ENCODE assay signal across 10 mouse cellular contexts in the genomic region with DNA sequence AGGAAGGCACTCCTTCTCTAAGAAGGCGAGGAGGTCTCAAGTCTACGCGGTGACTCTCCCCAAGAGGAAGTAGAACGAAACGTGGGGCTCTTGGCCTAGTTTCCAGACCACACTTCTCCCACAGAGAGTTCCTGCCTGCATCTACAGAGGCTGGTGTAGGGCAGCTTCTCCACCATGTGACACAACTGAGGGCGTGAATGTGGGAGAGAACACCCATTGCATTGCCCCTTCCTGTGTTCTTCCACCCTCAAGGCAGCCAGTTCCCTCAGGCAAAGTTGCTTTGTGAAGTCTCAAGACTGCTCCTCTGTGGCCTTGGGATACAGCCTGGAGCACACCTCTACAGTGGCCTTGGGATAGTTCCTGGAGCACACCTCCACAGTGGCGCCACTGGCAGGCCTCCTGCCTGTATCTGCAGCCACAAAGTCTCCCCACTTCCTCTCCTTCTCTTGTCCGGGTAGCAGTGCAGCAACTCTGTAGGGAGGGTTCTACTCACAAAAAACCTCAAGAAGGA. TPM values are rescaled to one million over a fixed set of nuclear protein-coding genes. Genes with fewer than 3 reads are reported as not detected.
DNase-seq lines count a peak whose midpoint lies in the region; ATAC-seq and TF ChIP-seq lines count a peak whose summit lies in the region.
"Had no signal": no experiment of that assay in that cellular context is flagged by ENCODE, and none has a peak within 500 bp of the region (broad histone marks: within the 10 kb centered on the region; RNA-seq: fewer than 3 reads in every experiment).

No protein-coding gene starts in this region.

- no peak for ATAC-seq in lung, embryonic 14.5 days (ENCODE audit: insufficient read depth)
- no peak for ATAC-seq in liver, postnatal 0 days

- no peaks in the 10 kb centered on the region for H3K9me3 ChIP-seq in lung, embryonic 14.5 days (ENCODE audit: low read depth, low read length)
- H3K9me3 ChIP-seq in liver, postnatal 0 days (ENCODE audit: low read length) = no peaks in the 10 kb centered on the region
- H3K9me3 ChIP-seq: neural tube, embryonic 13.5 days had no signal

- H3K4me3 ChIP-seq in lung, embryonic 14.5 days (ENCODE audit: low read depth, low read length) = 0 out of 2 replicates have a peak overlapping the region, but pooled peaks have one; percentile 100
- H3K4me3 ChIP-seq in liver, postnatal 0 days (ENCODE audit: low read depth, low read length) = peak overlapping the region; percentile 87; the same call in 1 of the 2 replicates

- H3K27me3 ChIP-seq in lung, embryonic 14.5 days (ENCODE audit: insufficient read depth, low read length) = no peaks in the 10 kb centered on the region
- no peaks in the 10 kb centered on the region for H3K27me3 ChIP-seq in liver, postnatal 0 days (ENCODE audit: insufficient read depth, low read length)
- H3K27me3 ChIP-seq: neural tube, embryonic 13.5 days had no signal

- H3K9ac ChIP-seq in lung, embryonic 14.5 days = no peak overlapping the region
- H3K9ac ChIP-seq in liver, postnatal 0 days (replicated peaks) = no peak overlapping the region; the same call in 1 of the 2 replicates

- no peaks in the 10 kb centered on the region for H3K4me1 ChIP-seq in lung, embryonic 14.5 days (ENCODE audit: insufficient read depth)
- peaks cover 31% of the 10 kb centered on the region for H3K4me1 ChIP-seq in liver, postnatal 0 days (ENCODE audit: insufficient read depth)

- H3K4me2 ChIP-seq in lung, embryonic 14.5 days = no peak overlapping the region; the same call in 1 of the 2 replicates
- peak overlapping the region; percentile 92 for H3K4me2 ChIP-seq in liver, postnatal 0 days (ENCODE audit: low read depth, low read length)

- WGBS in lung, embryonic 14.5 days = 84% methylated on average over 8 of the region's 8 CpGs
- WGBS in liver, postnatal 0 days (ENCODE audit: insufficient replicate concordance) = 48% methylated on average over 8 of the region's 8 CpGs

- H3K27ac ChIP-seq in lung, embryonic 14.5 days (ENCODE audit: low read depth) = no peak overlapping the region
- peak overlapping the region; percentile 74 for H3K27ac ChIP-seq in liver, postnatal 0 days (ENCODE audit: low read depth)
- H3K27ac ChIP-seq: neural tube, embryonic 13.5 days had no signal

- DNase-seq in lung, embryonic 14.5 days = no peak
- DNase-seq in lung, postnatal 14 days = no peak
- peak; percentile 58 for DNase-seq in brain, adult 2 months (ENCODE audit: low read depth, low spot score)
- no peak for DNase-seq in liver, postnatal 0 days
- peak; percentile 92 for DNase-seq in thymus, postnatal 0 days (ENCODE audit: low spot score)
- no peak for DNase-seq in embryo, embryonic 10.5 days (ENCODE audit: low spot score)
- no peak for DNase-seq in adipocyte (ENCODE audit: low spot score)
- DNase-seq: adrenal gland, adult 2 months; kidney, postnatal 4 days had no signal

- H3K36me3 ChIP-seq in lung, embryonic 14.5 days (ENCODE audit: insufficient read depth) = peaks cover 34% of the 10 kb centered on the region
- H3K36me3 ChIP-seq in liver, postnatal 0 days (replicated peaks; ENCODE audit: insufficient read depth, low read length) = peaks cover 18% of the 10 kb centered on the region

- TF ChIP-seq CTCF in lung, embryonic 14.5 days (IDR thresholded peaks at IDR 0.05; ENCODE audit: low read depth) = no peak
- no peak for TF ChIP-seq CTCF in liver, postnatal 0 days (IDR thresholded peaks at IDR 0.05; ENCODE audit: low read depth)

- no peak for TF ChIP-seq EP300 in liver, postnatal 0 days (IDR thresholded peaks at IDR 0.05; ENCODE audit: low read depth)

RNA-seq across cellular contexts. Expression of a gene that starts 1.9 kb away (rescaled TPM):
- 34.7 and 37.2 TPM in 2 replicates for polyA plus RNA-seq in lung, embryonic 14.5 days (2014; fragmentation: Nextera tagmentation; extraction: Ambion mirVana)
- 18.5 and 18.9 TPM in 2 replicates for polyA plus RNA-seq in liver, postnatal 0 days (2015; fragmentation: Nextera tagmentation; extraction: Ambion mirVana)
- 98.0 and 108 TPM in 2 replicates for polyA plus RNA-seq in thymus, postnatal 0 days (2015; fragmentation: Nextera tagmentation; extraction: Ambion mirVana)

RNA-seq across cellular contexts. Expression of a gene that starts 2.0 kb away (rescaled TPM):
- polyA plus RNA-seq in lung, embryonic 14.5 days (2014; fragmentation: Nextera tagmentation; extraction: Ambion mirVana) = 45.4 and 56.2 TPM in 2 replicates
- polyA plus RNA-seq in liver, postnatal 0 days (2015; fragmentation: Nextera tagmentation; extraction: Ambion mirVana) = 17.8 and 20.9 TPM in 2 replicates
- 72.9 and 75.3 TPM in 2 replicates for polyA plus RNA-seq in thymus, postnatal 0 days (2015; fragmentation: Nextera tagmentation; extraction: Ambion mirVana)

RNA-seq across cellular contexts. Expression of a gene that starts 13.4 kb away (rescaled TPM):
- polyA plus RNA-seq in lung, embryonic 14.5 days (2014; fragmentation: Nextera tagmentation; extraction: Ambion mirVana) = 0.87 and 1.3 TPM in 2 replicates
- 1.4 and 3.4 TPM in 2 replicates for polyA plus RNA-seq in liver, postnatal 0 days (2015; fragmentation: Nextera tagmentation; extraction: Ambion mirVana)
- 37.5 TPM in 2 replicates for polyA plus RNA-seq in thymus, postnatal 0 days (2015; fragmentation: Nextera tagmentation; extraction: Ambion mirVana)

RNA-seq across cellular contexts. Expression of a gene that starts 30.7 kb away (rescaled TPM):
- 27.1 and 29.5 TPM in 2 replicates for polyA plus RNA-seq in lung, embryonic 14.5 days (2014; fragmentation: Nextera tagmentation; extraction: Ambion mirVana)
- polyA plus RNA-seq in liver, postnatal 0 days (2015; fragmentation: Nextera tagmentation; extraction: Ambion mirVana) = 4.9 and 5.8 TPM in 2 replicates
- polyA plus RNA-seq in thymus, postnatal 0 days (2015; fragmentation: Nextera tagmentation; extraction: Ambion mirVana) = 17.4 and 19.5 TPM in 2 replicates

RNA-seq across cellular contexts. Expression of a gene that starts 41.2 kb away (rescaled TPM):
- 165 and 175 TPM in 2 replicates for polyA plus RNA-seq in lung, embryonic 14.5 days (2014; fragmentation: Nextera tagmentation; extraction: Ambion mirVana)
- polyA plus RNA-seq in liver, postnatal 0 days (2015; fragmentation: Nextera tagmentation; extraction: Ambion mirVana) = 211 and 220 TPM in 2 replicates
- polyA plus RNA-seq in thymus, postnatal 0 days (2015; fragmentation: Nextera tagmentation; extraction: Ambion mirVana) = 540 and 564 TPM in 2 replicates

Comparison
In these comparisons a context has a peak if more than half of its experiments do, and no peak if none do; other contexts are left out.
1. DNase-seq: peak in brain, adult 2 months (single experiment) and thymus, postnatal 0 days (single experiment); none in lung, embryonic 14.5 days (single experiment), lung, postnatal 14 days (single experiment), liver, postnatal 0 days (single experiment), embryo, embryonic 10.5 days (single experiment) and adipocyte (single experiment).